Mouse (Mus musculus) liver, embryonic 15.5 days (tissue): ENCODE data around the gene Zfp709. TPM values are rescaled to one million over a fixed set of nuclear protein-coding genes. Genes with fewer than 3 reads are reported as not detected.
"Not testable (repeated sequence)": the region's sequence is repeated elsewhere in the genome, so short reads cannot be mapped to it uniquely, and the experiment has no call there.

Experiments used
- ATAC-seq: fragments of 200-750 bp; cut with Nextera tagmentation; 2 replicates; pipeline ENCODE4 v1.8.0; 2017; ENCODE audit warnings: moderate number of reproducible peaks, mild to moderate bottlenecking, moderate library complexity; ENCODE audit not compliant: insufficient read depth
- H3K27ac ChIP-seq: fragments of 300-500 bp; sonication (generic); replicated peaks from 2 replicates; pipeline ENCODE4 v1.5.1; 2015; ENCODE audit warnings: mild to moderate bottlenecking, inconsistent platforms
- H3K27me3 ChIP-seq: fragments of 300-500 bp; sonication (generic); 2 replicates; pipeline ENCODE4 v1.6.1; 2015; ENCODE audit warnings: mild to moderate bottlenecking, inconsistent platforms
- H3K36me3 ChIP-seq: fragments of 300-500 bp; sonication (generic); replicated peaks from 2 replicates; pipeline ENCODE4 v1.6.1; 2015; ENCODE audit warnings: moderate library complexity, mild to moderate bottlenecking, inconsistent platforms
- H3K4me1 ChIP-seq: fragments of 300-500 bp; sonication (generic); replicated peaks from 2 replicates; pipeline ENCODE4 v1.6.1; 2015; ENCODE audit warnings: inconsistent platforms
- H3K4me2 ChIP-seq: fragments of 300-500 bp; sonication (generic); 2 replicates; pipeline ENCODE4 v1.6.1; 2015; ENCODE audit warnings: moderate library complexity, mild to moderate bottlenecking, inconsistent platforms
- H3K4me3 ChIP-seq: fragments of 300-500 bp; sonication (generic); replicated peaks from 2 replicates; pipeline ENCODE4 v1.5.1; 2015; ENCODE audit warnings: mild to moderate bottlenecking, inconsistent platforms
- H3K9ac ChIP-seq: fragments of 300-500 bp; sonication (generic); 2 replicates; pipeline ENCODE4 v1.6.1; 2015; ENCODE audit warnings: moderate library complexity, mild to moderate bottlenecking, inconsistent platforms
- H3K9me3 ChIP-seq: fragments of 300-500 bp; sonication (generic); replicated peaks from 2 replicates; pipeline ENCODE4 v1.6.1; 2016; ENCODE audit warnings: inconsistent platforms
- WGBS: fragments of 180-500 bp; shearing (Covaris S2); methylation state at CpG from one replicate; pipeline ENCODE4 v1.1.7; 2015; ENCODE audit warnings: mixed read lengths; ENCODE audit not compliant: insufficient replicate concordance; 5-methylcytosine and 5-hydroxymethylcytosine counted together
- polyA plus RNA-seq: library from polyadenylated mRNA; unstranded; fragments of >200 nt; fragmentation: Nextera tagmentation; extraction: Ambion mirVana; gene quantifications from 2 replicates; pipeline ENCODE4 v1.2.1, GENCODE M21; 2015

Gene Zfp709
- polyA plus RNA-seq, 1 experiment from 2014 or later = 1.8 TPM

- 53% methylated on average over 1 of the region's 1 CpGs for WGBS
- not testable (repeated sequence) for H3K9ac ChIP-seq, H3K4me3 ChIP-seq, H3K27me3 ChIP-seq, H3K27ac ChIP-seq, H3K4me1 ChIP-seq, H3K4me2 ChIP-seq, H3K9me3 ChIP-seq, H3K36me3 ChIP-seq, ATAC-seq
Measured at GRCm38 (mm10) chr8:71861551-71861950, 20.3 kb upstream of the Zfp709 start.

DNA sequence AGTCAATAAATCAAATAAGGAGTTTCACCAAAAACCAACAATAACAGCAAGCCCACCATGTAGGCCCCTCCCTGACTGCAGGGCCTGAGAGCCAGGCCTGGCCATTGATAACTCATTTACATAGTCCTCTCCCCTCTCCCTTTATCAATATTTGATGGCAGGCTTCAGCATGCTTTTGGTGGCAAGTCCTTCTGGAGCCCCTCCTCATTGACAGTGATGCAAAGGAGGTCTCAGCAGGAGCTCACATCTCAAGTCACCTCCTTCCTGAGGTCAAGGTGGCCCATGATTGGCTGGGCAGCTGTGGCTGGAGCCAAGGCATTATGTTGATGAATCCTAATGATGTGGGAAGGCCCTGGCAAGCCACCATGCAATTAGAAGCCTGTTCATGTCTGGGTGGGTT lies 19.8 kb upstream of the Zfp709 start:
- not testable (repeated sequence) for H3K9ac ChIP-seq, H3K4me2 ChIP-seq, H3K4me3 ChIP-seq, H3K27ac ChIP-seq, H3K27me3 ChIP-seq, H3K9me3 ChIP-seq, ATAC-seq, H3K4me1 ChIP-seq, H3K36me3 ChIP-seq

DNA sequence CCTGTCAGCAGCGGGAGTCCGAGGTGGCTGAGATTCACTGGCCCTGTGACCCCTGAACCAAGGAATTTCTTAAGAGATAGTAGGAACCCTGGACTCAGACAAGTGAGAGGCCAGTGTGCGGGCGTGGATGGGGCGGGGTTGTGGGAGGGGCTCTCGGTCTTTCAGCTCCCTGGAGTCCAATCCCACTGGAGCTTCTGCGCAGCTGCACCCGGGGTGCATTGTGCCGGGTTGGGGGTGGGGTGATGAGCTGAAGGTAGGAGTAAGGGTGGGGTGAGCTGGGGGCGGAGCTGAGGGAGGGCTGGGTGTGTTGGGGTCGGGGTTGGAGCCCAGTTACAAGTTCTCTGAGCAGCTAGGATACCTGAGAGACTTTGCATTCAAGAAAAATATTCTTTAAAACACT lies 18.8 kb downstream of the Zfp709 start:
- 52% methylated on average over 11 of the region's 11 CpGs for WGBS
- not testable (repeated sequence) for H3K27ac ChIP-seq, ATAC-seq, H3K36me3 ChIP-seq, H3K4me2 ChIP-seq, H3K9ac ChIP-seq, H3K4me3 ChIP-seq, H3K27me3 ChIP-seq, H3K9me3 ChIP-seq, H3K4me1 ChIP-seq

- H3K4me3 ChIP-seq, H3K27ac ChIP-seq, H3K9ac ChIP-seq, ATAC-seq, H3K9me3 ChIP-seq, H3K36me3 ChIP-seq, H3K4me1 ChIP-seq, H3K27me3 ChIP-seq, H3K4me2 ChIP-seq: not testable (repeated sequence)
- WGBS = 42% methylated on average over 1 of the region's 1 CpGs
Measured at GRCm38 (mm10) chr8:71903084-71903483, 21.3 kb downstream of the Zfp709 start.

- 57% methylated on average over 1 of the region's 1 CpGs for whole genome bisulfite sequencing
- Histone ChIP-seq H3K36me3 (no peaks in the 10 kb centered on the region), H3K27ac (no peak overlapping the region), H3K9ac (no peak overlapping the region), H3K9me3 (no peaks in the 10 kb centered on the region), H3K4me1 (peaks cover 11% of the 10 kb centered on the region; the same call in 1 of the 2 replicates), H3K27me3 (no peaks in the 10 kb centered on the region), H3K4me2 (no peak overlapping the region), H3K4me3 (no peak overlapping the region)
- no peak for ATAC-seq
Measured at GRCm38 (mm10) chr8:71906809-71907208, 25.0 kb downstream of the Zfp709 start.

DNA sequence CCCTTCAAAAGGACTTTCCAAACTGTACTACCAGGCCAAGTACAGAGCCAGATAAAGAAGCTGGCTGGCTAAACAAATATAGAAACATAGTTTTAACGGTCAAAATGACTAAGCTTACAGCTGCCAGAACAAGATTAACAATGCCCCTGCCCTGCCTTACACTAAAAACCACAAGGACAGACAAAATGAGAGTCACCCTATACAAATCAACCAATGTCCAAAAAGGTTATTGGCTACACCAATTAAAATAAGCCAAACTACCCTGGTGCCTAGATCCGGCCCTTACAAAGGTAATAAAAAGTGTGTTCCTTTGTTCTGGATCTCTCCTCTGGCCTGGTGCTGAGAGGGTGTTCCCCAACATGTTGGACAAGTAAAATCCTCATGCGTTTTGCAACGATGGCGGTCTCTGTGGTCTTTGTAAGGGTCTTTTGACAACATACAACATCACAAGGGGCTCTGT lies 26.0 kb downstream of the Zfp709 start:
- 78% methylated on average over 5 of the region's 5 CpGs for WGBS
- H3K27ac ChIP-seq = no peak overlapping the region

GRCm38 (mm10) chr8:71908309-71909261 lies 26.8 kb downstream of the Zfp709 start, which contains the start of the genes Zfp882 and Zfp617:
Zfp882 (plus strand) TSS chr8:71908608.
Zfp617 (plus strand) TSS chr8:71908635.
- no peaks in the 10 kb centered on the region for H3K9me3 ChIP-seq
- H3K27ac ChIP-seq = peak within 1 kb of the TSS; percentile 79
- peak within 1 kb of the TSS; percentile 75 for H3K4me2 ChIP-seq
- peak within 1 kb of the TSS; percentile 79 for H3K4me3 ChIP-seq
- ATAC-seq = peak; percentile 94
- peaks cover 11% of the 10 kb centered on the region; the same call in 1 of the 2 replicates for H3K4me1 ChIP-seq
- H3K27me3 ChIP-seq = no peaks in the 10 kb centered on the region
- no peaks in the 10 kb centered on the region for H3K36me3 ChIP-seq
- 6% methylated on average over 47 of the region's 47 CpGs for WGBS
- H3K9ac ChIP-seq = peak within 1 kb of the TSS; percentile 83

More for the DNA sequence above, 26.0 kb downstream of the Zfp709 start:
- peaks cover 11% of the 10 kb centered on the region; the same call in 1 of the 2 replicates for H3K4me1 ChIP-seq
- H3K9me3 ChIP-seq = no peaks in the 10 kb centered on the region
- no peaks in the 10 kb centered on the region for H3K36me3 ChIP-seq
- no peak overlapping the region for H3K9ac ChIP-seq
- peak overlapping the region; percentile 79 for H3K4me3 ChIP-seq
- no peak for ATAC-seq
- no peaks in the 10 kb centered on the region for H3K27me3 ChIP-seq
- peak overlapping the region; percentile 75 for H3K4me2 ChIP-seq

DNA sequence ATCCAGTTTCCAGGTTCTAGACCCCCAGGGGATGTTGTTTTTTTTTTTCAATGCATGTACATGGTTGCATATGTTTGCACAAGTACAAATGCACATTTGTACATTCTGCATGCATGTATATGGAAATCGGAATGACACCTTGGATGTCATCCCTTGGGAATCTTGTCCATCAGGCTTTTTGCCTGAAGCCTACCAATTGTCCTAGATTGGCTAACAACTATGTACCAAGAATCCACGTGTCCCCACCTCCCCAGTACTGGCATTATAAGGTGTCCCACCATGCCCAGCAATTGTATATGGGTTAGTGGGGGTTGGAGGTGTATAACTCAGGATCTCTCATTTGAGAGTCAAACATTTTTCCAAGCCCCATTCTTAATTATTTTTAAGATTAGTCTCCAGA lies 30.5 kb downstream of the Zfp709 start:
- H3K27ac ChIP-seq = no peak overlapping the region
- H3K4me2 ChIP-seq = no peak overlapping the region
- H3K4me3 ChIP-seq = no peak overlapping the region
- H3K9ac ChIP-seq = no peak overlapping the region
- no peak for ATAC-seq
- no peaks in the 10 kb centered on the region for H3K27me3 ChIP-seq
- peaks cover 6% of the 10 kb centered on the region; the same call in 1 of the 2 replicates for H3K36me3 ChIP-seq
- 66% methylated on average over 2 of the region's 2 CpGs for WGBS
- H3K4me1 ChIP-seq = peaks cover 11% of the 10 kb centered on the region; the same call in 1 of the 2 replicates
- no peaks in the 10 kb centered on the region for H3K9me3 ChIP-seq

DNA sequence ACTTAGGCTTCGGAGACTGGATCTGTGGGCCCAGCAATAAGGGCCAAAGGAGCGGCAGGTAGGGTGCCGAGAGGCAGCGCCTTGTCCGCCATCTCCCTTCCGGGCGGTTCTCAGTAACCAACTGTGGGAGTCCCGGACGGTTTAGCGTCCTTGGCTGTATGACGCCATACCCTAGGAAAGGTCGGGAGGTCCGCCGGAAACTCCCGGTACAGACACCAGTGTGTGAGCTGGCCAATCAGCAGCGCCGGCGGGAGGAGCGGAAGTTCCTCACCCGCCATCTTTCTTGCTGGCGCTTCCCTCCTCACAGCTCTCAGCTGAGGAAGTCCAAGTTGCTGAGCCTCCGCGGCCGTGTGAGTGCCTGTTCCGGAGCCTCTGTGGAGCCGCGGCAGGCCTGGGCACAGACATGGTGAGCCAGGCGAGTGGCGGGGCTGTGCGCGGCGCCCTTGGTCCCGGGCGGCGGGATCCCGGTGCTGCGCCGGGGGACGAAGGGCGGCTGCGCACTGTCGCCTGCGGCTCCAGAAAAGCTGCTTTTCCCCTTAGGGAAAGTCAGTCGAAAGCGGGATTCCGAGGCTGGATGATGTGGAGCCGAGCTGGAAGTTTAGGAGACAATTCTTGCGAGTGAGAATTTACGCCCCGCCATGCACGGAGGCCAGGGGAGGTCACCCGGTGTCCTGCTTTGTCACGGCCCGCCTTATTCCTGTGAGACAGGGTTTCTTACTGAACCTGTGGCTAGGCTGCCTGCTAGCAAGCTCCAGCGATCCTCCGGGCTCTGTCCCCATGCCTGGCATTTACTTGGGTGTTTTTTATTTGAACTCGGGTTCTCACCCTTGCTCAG lies 41.0 kb downstream of the Zfp709 start:
- peak overlapping the region; percentile 95 for H3K27ac ChIP-seq
- peak overlapping the region; percentile 89 for H3K9ac ChIP-seq

DNA sequence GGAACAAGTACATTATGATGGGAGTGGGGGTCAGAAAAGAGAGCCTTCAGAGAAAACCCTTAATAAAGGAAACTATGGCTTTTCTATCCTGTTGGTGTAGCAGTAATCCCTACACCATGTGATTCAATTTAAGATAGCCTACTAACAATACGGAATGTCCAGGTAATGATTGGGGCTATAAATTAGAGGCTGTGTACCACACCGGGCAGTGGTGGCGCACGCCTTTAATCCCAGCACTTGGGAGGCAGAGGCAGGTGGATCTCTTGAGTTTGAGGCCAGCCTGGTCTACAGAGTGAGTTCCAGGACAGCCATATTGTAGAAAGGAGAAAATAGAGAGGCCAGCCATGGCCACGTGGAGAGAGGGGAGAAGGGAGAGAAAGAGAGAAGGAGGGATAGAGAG lies 44.0 kb downstream of the Zfp709 start:
- H3K27ac ChIP-seq = no peak overlapping the region
- 84% methylated on average over 5 of the region's 5 CpGs for WGBS
- peaks cover 22% of the 10 kb centered on the region for H3K4me1 ChIP-seq
- H3K4me2 ChIP-seq = no peak overlapping the region
- H3K4me3 ChIP-seq = no peak overlapping the region
- peaks cover 28% of the 10 kb centered on the region for H3K36me3 ChIP-seq
- no peaks in the 10 kb centered on the region for H3K9me3 ChIP-seq
- ATAC-seq = no peak
- H3K9ac ChIP-seq = no peak overlapping the region
- 0 out of 2 replicates have a peak, but pooled peaks cover 3% of the 10 kb centered on the region for H3K27me3 ChIP-seq

More for the DNA sequence above, 41.0 kb downstream of the Zfp709 start:
- Histone ChIP-seq H3K4me3 (peak overlapping the region; percentile 90), H3K36me3 (0 out of 2 replicates have a peak, but pooled peaks cover 3% of the 10 kb centered on the region), H3K27me3 (0 out of 2 replicates have a peak, but pooled peaks cover 3% of the 10 kb centered on the region), H3K4me1 (peaks cover 20% of the 10 kb centered on the region), H3K4me2 (peak overlapping the region; percentile 81), H3K9me3 (no peaks in the 10 kb centered on the region)
- ATAC-seq = peak; percentile 100
- under 1% methylated on average over 57 of the region's 57 CpGs for WGBS

DNA sequence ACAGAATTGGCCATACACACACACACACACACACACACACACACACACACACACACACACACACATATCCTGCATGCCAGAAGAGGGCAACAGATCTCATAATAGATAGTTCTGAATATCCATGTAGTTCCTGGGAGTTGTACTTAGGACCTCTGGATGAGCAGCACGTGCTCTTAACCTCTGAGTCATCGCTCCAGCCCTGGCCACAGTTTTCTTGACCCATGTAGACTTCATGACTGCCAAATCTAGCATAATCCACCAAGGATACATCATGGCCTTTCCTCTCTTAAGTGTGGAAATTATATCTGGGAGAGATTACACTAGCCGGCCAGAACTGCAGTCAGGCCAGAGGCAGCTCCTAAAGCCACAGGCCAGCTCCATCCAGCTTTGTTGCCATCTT lies 44.7 kb downstream of the Zfp709 start:
- WGBS = 91% methylated on average over 3 of the region's 3 CpGs
- H3K4me1 ChIP-seq = peaks cover 22% of the 10 kb centered on the region
- H3K4me2 ChIP-seq = no peak overlapping the region
- peaks cover 36% of the 10 kb centered on the region for H3K36me3 ChIP-seq
- H3K4me3 ChIP-seq = no peak overlapping the region
- no peak for ATAC-seq
- no peaks in the 10 kb centered on the region for H3K27me3 ChIP-seq
- H3K9ac ChIP-seq = no peak overlapping the region
- H3K27ac ChIP-seq = no peak overlapping the region
- H3K9me3 ChIP-seq = no peaks in the 10 kb centered on the region
